8 mouse cellular contexts compared by ENCODE assay signal in the genomic region with DNA sequence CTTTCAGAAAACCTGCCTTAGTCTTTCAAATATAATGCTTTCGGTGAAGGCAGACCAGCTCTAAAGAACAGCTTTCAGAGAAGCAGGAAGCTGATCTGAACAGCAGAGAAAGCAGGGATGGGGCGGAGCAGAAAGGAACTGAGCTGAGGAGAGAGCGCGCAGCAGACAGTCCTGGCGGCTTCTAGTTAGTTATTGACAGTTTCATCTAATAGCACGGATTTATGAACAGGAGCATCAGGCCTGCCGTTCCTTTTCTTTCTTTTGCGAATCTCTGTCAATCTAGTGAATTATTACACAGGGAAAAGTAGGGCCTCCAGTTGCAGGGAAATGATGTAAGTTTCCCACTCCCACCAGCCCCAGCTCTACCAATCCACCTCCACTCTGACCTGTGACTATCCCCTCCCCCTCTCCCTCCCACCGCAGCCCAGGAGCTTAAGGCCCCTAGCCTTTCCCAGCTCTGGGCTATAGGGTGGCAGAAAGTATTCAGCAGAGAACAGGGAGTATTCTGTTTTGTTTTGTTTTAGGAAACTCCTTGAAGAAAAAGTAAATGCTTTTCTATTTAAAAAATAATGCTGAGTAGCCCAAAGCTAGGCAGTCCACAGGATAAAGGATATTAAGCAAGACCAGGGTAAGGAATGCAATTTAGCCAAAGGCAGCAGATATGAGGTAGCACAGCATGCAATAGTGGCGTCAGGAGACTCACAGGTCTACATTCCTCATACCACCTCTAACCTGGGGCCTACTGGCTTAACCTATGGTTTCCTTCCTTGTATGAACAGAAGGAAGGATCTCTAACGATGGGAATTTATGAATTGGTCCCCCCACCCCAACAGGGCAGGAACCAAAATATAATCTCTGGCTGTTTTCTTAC.
DNase-seq lines count a peak whose midpoint lies in the region; ATAC-seq and TF ChIP-seq lines count a peak whose summit lies in the region.

No protein-coding gene starts in this region.

- peaks cover 3% of the 10 kb centered on the region for H3K4me1 ChIP-seq in heart, adult 2 months (ENCODE audit: control insufficient read depth, insufficient read depth, low read length)
- 0 out of 2 replicates have a peak, but pooled peaks cover 9% of the 10 kb centered on the region for H3K4me1 ChIP-seq in stomach, embryonic 14.5 days (ENCODE audit: control insufficient read depth, insufficient read depth, low read length)

- peak overlapping the region; percentile 52 for H3K9ac ChIP-seq in heart, adult 2 months (ENCODE audit: low read depth, low read length)
- peak overlapping the region; percentile 8; the same call in 1 of the 2 replicates for H3K9ac ChIP-seq in stomach, embryonic 14.5 days (replicated peaks; ENCODE audit: low read depth, low read length)

- H3K27me3 ChIP-seq in heart, adult 2 months (ENCODE audit: control insufficient read depth, insufficient read depth, low read length), result no peaks in the 10 kb centered on the region
- H3K27me3 ChIP-seq in stomach, embryonic 14.5 days (ENCODE audit: control insufficient read depth, insufficient read depth, low read length), result no peaks in the 10 kb centered on the region

- peak overlapping the region; percentile 37 for H3K4me3 ChIP-seq in heart, adult 2 months
- peak overlapping the region; percentile 35 for H3K4me3 ChIP-seq in stomach, embryonic 14.5 days (ENCODE audit: low read depth, low read length)

- no peaks in the 10 kb centered on the region for H3K79me2 ChIP-seq in heart, adult 2 months (replicated peaks; ENCODE audit: control insufficient read depth, insufficient read depth, low read length)

- peak overlapping the region; percentile 62 for H3K27ac ChIP-seq in heart, adult 2 months
- peak overlapping the region; percentile 74 for H3K27ac ChIP-seq in stomach, embryonic 14.5 days (ENCODE audit: low read length)

- peak; percentile 68 for ATAC-seq in megakaryocyte progenitor cell, adult 5-6 weeks (replicated peaks; ENCODE audit: poor library complexity)
- ATAC-seq in stomach, embryonic 14.5 days (ENCODE audit: insufficient number of reproducible peaks, insufficient read depth, low FRiP score, low read depth), result peak; percentile 95

- peak; percentile 20 for DNase-seq in ovary, postnatal 36 days (ENCODE audit: low spot score)
- no peak for DNase-seq in ovary, adult 18-20 months (ENCODE audit: low spot score)
- DNase-seq in cerebellum, postnatal 25 days, result peak; percentile 53 to 60
- peak; percentile 44 for DNase-seq in heart, adult 2 months
- DNase-seq in kidney, adult 11 months, result peak; percentile 76
- DNase-seq in left cerebral cortex, postnatal 36 days (ENCODE audit: low spot score in 2 of 2), result peak; percentile 35

- 0 out of 2 replicates have a peak, but pooled peaks have one; percentile 44 for TF ChIP-seq POLR2A in heart, adult 2 months (IDR thresholded peaks at IDR 0.05; ENCODE audit: insufficient read depth, low read depth, low read length)

- H3K36me3 ChIP-seq in heart, adult 2 months (ENCODE audit: control insufficient read depth, insufficient read depth, low read length), result peaks cover 2% of the 10 kb centered on the region
- H3K36me3 ChIP-seq in stomach, embryonic 14.5 days (ENCODE audit: control insufficient read depth, insufficient read depth, low read length), result no peaks in the 10 kb centered on the region

- no peak for TF ChIP-seq CTCF in heart, adult 2 months (IDR thresholded peaks at IDR 0.05)

- 13% methylated on average over 11 of the region's 11 CpGs for WGBS in heart, adult 2 months
- WGBS in stomach, embryonic 14.5 days, result 6% methylated on average over 11 of the region's 11 CpGs

- H3K9me3 ChIP-seq in stomach, embryonic 14.5 days (ENCODE audit: control insufficient read depth, low read depth, low read length), result no peaks in the 10 kb centered on the region

- no peak for TF ChIP-seq EP300 in heart, adult 2 months (IDR thresholded peaks at IDR 0.05; ENCODE audit: insufficient read depth, low read depth, low read length)

- intact Hi-C loops in heart, adult 2 months (cut with DNase I), result no loop called here
- intact Hi-C loops in left cerebral cortex, postnatal 36 days (cut with DNase I), result no loop called here

- H3K4me2 ChIP-seq in stomach, embryonic 14.5 days (replicated peaks; ENCODE audit: low read depth, low read length), result peak overlapping the region; percentile 60
